Mouse (Mus musculus): Measurements from ENCODE around the gene Prpf3.

DNA sequence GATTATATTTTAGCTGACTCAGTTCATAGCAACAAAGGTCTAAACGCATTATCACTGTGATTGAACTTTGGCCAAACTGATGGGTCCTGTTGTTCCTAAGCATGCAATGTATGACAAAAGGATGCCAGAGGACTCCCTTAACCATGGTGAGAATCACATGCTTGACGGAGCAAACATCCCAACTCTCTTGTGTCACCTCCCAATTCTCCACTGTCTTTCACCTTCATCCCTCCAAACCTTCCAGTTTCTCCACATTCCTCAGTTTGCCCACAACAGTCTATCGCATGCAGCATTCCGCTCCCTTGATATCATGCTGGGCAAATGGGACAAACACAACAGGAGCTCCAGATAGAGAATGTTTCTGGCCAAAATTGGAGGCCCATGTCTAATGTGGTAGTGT, 70.2 kb downstream of the Prpf3 start:
- TF ChIP-seq POLR2A (IDR thresholded peaks at IDR 0.05; ENCODE audit: borderline replicate concordance, low read depth, low read length): no peak
- no peak for TF ChIP-seq CTCF (IDR thresholded peaks at IDR 0.05; ENCODE audit: low read depth, low read length)
